Mouse (Mus musculus): ENCODE measurements around the gene Rbm18.

The Rbm18 gene

GRCm38 (mm10) chr2:36104956-36105741, 31.4 kb downstream of the Rbm18 start, which contains the start of gene Lhx6:
TSS of gene Lhx6 (minus strand) at chr2:36105408.
- DNase-seq (ENCODE audit: low read depth, low spot score): no peak

- no peak for DNase-seq (ENCODE audit: low read depth, low spot score)
These were observed 32.1 kb downstream of the Rbm18 start for GRCm38 (mm10) chr2:36104436-36104955.

GRCm38 (mm10) chr2:36103555-36104367, 32.8 kb downstream of the Rbm18 start:
- DNase-seq (ENCODE audit: low read depth, low spot score): no peak

- no peak for DNase-seq (ENCODE audit: low read depth, low spot score)
These were observed 33.5 kb downstream of the Rbm18 start for GRCm38 (mm10) chr2:36103069-36103554.

GRCm38 (mm10) chr2:36102559-36102946, 34.0 kb downstream of the Rbm18 start:
- DNase-seq (ENCODE audit: low read depth, low spot score): no peak

GRCm38 (mm10) chr2:36101866-36102558, 34.6 kb downstream of the Rbm18 start:
- no peak for DNase-seq (ENCODE audit: low read depth, low spot score)

- no peak for DNase-seq (ENCODE audit: low read depth, low spot score)
These were observed 36.8 kb downstream of the Rbm18 start for GRCm38 (mm10) chr2:36099739-36100138.

GRCm38 (mm10) chr2:36098021-36098420, 38.6 kb downstream of the Rbm18 start:
- no peak for DNase-seq (ENCODE audit: low read depth, low spot score)

GRCm38 (mm10) chr2:36097129-36097815, 39.3 kb downstream of the Rbm18 start:
- DNase-seq (ENCODE audit: low read depth, low spot score): no peak

- no peak for DNase-seq (ENCODE audit: low read depth, low spot score)
These were observed 42.6 kb downstream of the Rbm18 start for GRCm38 (mm10) chr2:36093914-36094475.

- no peak for DNase-seq (ENCODE audit: low read depth, low spot score)
These were observed 43.3 kb downstream of the Rbm18 start for GRCm38 (mm10) chr2:36093301-36093700.

- no peak for DNase-seq (ENCODE audit: low read depth, low spot score)
These were observed 43.8 kb downstream of the Rbm18 start for GRCm38 (mm10) chr2:36092748-36093147.

- peak; percentile 73 for DNase-seq (ENCODE audit: low read depth, low spot score)
These were observed 45.5 kb downstream of the Rbm18 start for GRCm38 (mm10) chr2:36090853-36091741.

GRCm38 (mm10) chr2:36089190-36089589, 47.4 kb downstream of the Rbm18 start:
- DNase-seq (ENCODE audit: low read depth, low spot score): no peak

GRCm38 (mm10) chr2:36085041-36085440, 51.5 kb downstream of the Rbm18 start:
- DNase-seq (ENCODE audit: low read depth, low spot score): no peak

GRCm38 (mm10) chr2:36082802-36083580, 53.6 kb downstream of the Rbm18 start:
- DNase-seq (ENCODE audit: low read depth, low spot score): no peak

- no peak for DNase-seq (ENCODE audit: low read depth, low spot score)
These were observed 55.1 kb downstream of the Rbm18 start for GRCm38 (mm10) chr2:36081446-36081845.

GRCm38 (mm10) chr2:36077160-36077761, 59.3 kb downstream of the Rbm18 start:
- no peak for DNase-seq (ENCODE audit: low read depth, low spot score)

GRCm38 (mm10) chr2:36075210-36075609, 61.4 kb downstream of the Rbm18 start:
- no peak for DNase-seq (ENCODE audit: low read depth, low spot score)
